Mouse (Mus musculus) limb, embryonic 13.5 days (tissue): ENCODE data around the gene Ankle2. TPM values are rescaled to one million over a fixed set of nuclear protein-coding genes. Genes with fewer than 3 reads are reported as not detected.
A peak's percentile ranks its signal among the peaks of the same experiment; 100 is the strongest.

ENCODE experiments used
- ATAC-seq: fragments of 200-750 bp; cut with Nextera tagmentation; 2 replicates; pipeline ENCODE4 v1.8.0; 2017; ENCODE audit warnings: low read depth, moderate number of reproducible peaks, moderate TSS enrichment; ENCODE audit not compliant: low FRiP score
- H3K27ac ChIP-seq: fragments of 300-500 bp; sonication (generic); 2 replicates; pipeline ENCODE4 v1.5.1; 2015; ENCODE audit warnings: inconsistent platforms, mild to moderate bottlenecking, moderate library complexity
- H3K27me3 ChIP-seq: fragments of 300-500 bp; sonication (generic); 2 replicates; pipeline ENCODE4 v1.6.1; 2015; ENCODE audit warnings: mild to moderate bottlenecking, inconsistent platforms
- H3K36me3 ChIP-seq: fragments of 300-500 bp; sonication (generic); 2 replicates; pipeline ENCODE4 v1.6.1; 2015; ENCODE audit warnings: inconsistent platforms, mild to moderate bottlenecking, moderate library complexity
- H3K4me1 ChIP-seq: fragments of 300-500 bp; sonication (generic); 2 replicates; pipeline ENCODE4 v1.6.1; 2015; ENCODE audit warnings: inconsistent platforms
- H3K4me2 ChIP-seq: fragments of 300-500 bp; sonication (generic); replicated peaks from 2 replicates; pipeline ENCODE4 v1.6.1; 2015; ENCODE audit warnings: inconsistent platforms, mild to moderate bottlenecking, moderate library complexity
- H3K4me3 ChIP-seq: fragments of 300-500 bp; sonication (generic); 2 replicates; pipeline ENCODE4 v1.5.1; 2015; ENCODE audit warnings: moderate library complexity, mild to moderate bottlenecking, inconsistent platforms
- H3K9ac ChIP-seq: fragments of 300-500 bp; sonication (generic); 2 replicates; pipeline ENCODE4 v1.6.1; 2015; ENCODE audit warnings: mild to moderate bottlenecking, inconsistent platforms
- H3K9me3 ChIP-seq: fragments of 300-500 bp; sonication (generic); 2 replicates; pipeline ENCODE4 v1.6.1; 2016; ENCODE audit warnings: inconsistent platforms
- WGBS: fragments of 180-500 bp; shearing (Covaris S2); methylation state at CpG from one replicate; pipeline ENCODE4 v1.1.7; 2015; 5-methylcytosine and 5-hydroxymethylcytosine counted together
- polyA plus RNA-seq: library from polyadenylated mRNA; unstranded; fragments of >200 nt; fragmentation: Nextera tagmentation; extraction: Ambion mirVana; gene quantifications from 2 replicates; pipeline ENCODE4 v1.2.1, GENCODE M21; 2015

The Ankle2 gene
- polyA plus RNA-seq, 1 experiment from 2014 or later: 34.1 TPM

- Histone ChIP-seq H3K4me3 (peak overlapping the region; percentile 79; the same call in 1 of the 2 replicates), H3K4me1 (peaks cover 23% of the 10 kb centered on the region), H3K9ac (no peak overlapping the region), H3K4me2 (peak overlapping the region; percentile 80), H3K9me3 (no peaks in the 10 kb centered on the region), H3K36me3 (peaks cover 31% of the 10 kb centered on the region), H3K27me3 (no peaks in the 10 kb centered on the region), H3K27ac (no peak overlapping the region)
- no peak for ATAC-seq
- WGBS: 91% methylated on average over 6 of the region's 6 CpGs
These were observed 1.5 kb downstream of the Ankle2 start for GRCm38 (mm10) chr5:110232346-110232745.

- Histone ChIP-seq H3K9me3 (no peaks in the 10 kb centered on the region), H3K4me2 (no peak overlapping the region), H3K36me3 (peaks cover 93% of the 10 kb centered on the region), H3K9ac (no peak overlapping the region), H3K4me1 (no peaks in the 10 kb centered on the region), H3K27ac (no peak overlapping the region), H3K27me3 (no peaks in the 10 kb centered on the region), H3K4me3 (no peak overlapping the region)
- ATAC-seq: no peak
- WGBS: 75% methylated on average over 2 of the region's 2 CpGs
These were observed 13.3 kb downstream of the Ankle2 start for GRCm38 (mm10) chr5:110244091-110244490.

- no peak overlapping the region for H3K9ac ChIP-seq
- peaks cover 39% of the 10 kb centered on the region for H3K36me3 ChIP-seq
- no peak for ATAC-seq
- no peak overlapping the region for H3K27ac ChIP-seq
- H3K4me1 ChIP-seq: peaks cover 8% of the 10 kb centered on the region
- H3K4me3 ChIP-seq: no peak overlapping the region
- no peak overlapping the region for H3K4me2 ChIP-seq
- 89% methylated on average over 4 of the region's 4 CpGs for WGBS
- H3K27me3 ChIP-seq: no peaks in the 10 kb centered on the region
- no peaks in the 10 kb centered on the region for H3K9me3 ChIP-seq
These were observed 36.1 kb downstream of the Ankle2 start for GRCm38 (mm10) chr5:110266941-110267340.

GRCm38 (mm10) chr5:110269141-110270101 lies 38.6 kb downstream of the Ankle2 start, which contains the start of gene Pgam5:
Gene Pgam5 (minus strand): TSS chr5:110269913.
- Histone ChIP-seq H3K4me1 (peaks cover 8% of the 10 kb centered on the region), H3K27me3 (no peaks in the 10 kb centered on the region), H3K4me3 (peak within 1 kb of the TSS; percentile 95), H3K36me3 (peaks cover 30% of the 10 kb centered on the region), H3K4me2 (peak within 1 kb of the TSS; percentile 97), H3K9me3 (no peaks in the 10 kb centered on the region), H3K27ac (peak within 1 kb of the TSS; percentile 70), H3K9ac (peak within 1 kb of the TSS; percentile 98)
- WGBS: under 1% methylated on average over 60 of the region's 66 CpGs
- ATAC-seq: peak; percentile 89

GRCm38 (mm10) chr5:110270242-110270641 lies 39.4 kb downstream of the Ankle2 start:
- no peaks in the 10 kb centered on the region for H3K9me3 ChIP-seq
- H3K4me1 ChIP-seq: peaks cover 8% of the 10 kb centered on the region
- no peak overlapping the region for H3K4me2 ChIP-seq
- ATAC-seq: no peak
- peaks cover 22% of the 10 kb centered on the region for H3K36me3 ChIP-seq
- no peak overlapping the region for H3K9ac ChIP-seq
- H3K27ac ChIP-seq: no peak overlapping the region
- WGBS: 89% methylated on average over 6 of the region's 6 CpGs
- no peaks in the 10 kb centered on the region for H3K27me3 ChIP-seq
- no peak overlapping the region for H3K4me3 ChIP-seq

- Histone ChIP-seq H3K9ac (no peak overlapping the region), H3K4me1 (no peaks in the 10 kb centered on the region), H3K9me3 (no peaks in the 10 kb centered on the region), H3K27ac (no peak overlapping the region), H3K4me3 (no peak overlapping the region), H3K27me3 (no peaks in the 10 kb centered on the region), H3K36me3 (no peaks in the 10 kb centered on the region), H3K4me2 (no peak overlapping the region)
- whole genome bisulfite sequencing: 81% methylated on average over 4 of the region's 4 CpGs
- no peak for ATAC-seq
These were observed 43.3 kb downstream of the Ankle2 start for GRCm38 (mm10) chr5:110274147-110274546.

- Histone ChIP-seq H3K4me3 (no peak overlapping the region), H3K9me3 (no peaks in the 10 kb centered on the region), H3K4me1 (no peaks in the 10 kb centered on the region), H3K27me3 (no peaks in the 10 kb centered on the region), H3K9ac (no peak overlapping the region), H3K36me3 (no peaks in the 10 kb centered on the region), H3K4me2 (no peak overlapping the region), H3K27ac (no peak overlapping the region)
- ATAC-seq: no peak
- 69% methylated on average over 2 of the region's 2 CpGs for WGBS
These were observed 44.0 kb downstream of the Ankle2 start for GRCm38 (mm10) chr5:110274846-110275245.

GRCm38 (mm10) chr5:110276391-110276790 lies 45.6 kb downstream of the Ankle2 start:
- H3K4me3 ChIP-seq: no peak overlapping the region
- no peaks in the 10 kb centered on the region for H3K36me3 ChIP-seq
- no peak overlapping the region for H3K27ac ChIP-seq
- H3K27me3 ChIP-seq: no peaks in the 10 kb centered on the region
- 78% methylated on average over 2 of the region's 2 CpGs for WGBS
- H3K9me3 ChIP-seq: no peaks in the 10 kb centered on the region
- no peak overlapping the region for H3K4me2 ChIP-seq
- no peaks in the 10 kb centered on the region for H3K4me1 ChIP-seq
- no peak for ATAC-seq
- H3K9ac ChIP-seq: no peak overlapping the region

GRCm38 (mm10) chr5:110276910-110277309 lies 46.1 kb downstream of the Ankle2 start:
- Histone ChIP-seq H3K4me1 (no peaks in the 10 kb centered on the region), H3K4me2 (no peak overlapping the region), H3K36me3 (no peaks in the 10 kb centered on the region), H3K27me3 (no peaks in the 10 kb centered on the region), H3K9ac (no peak overlapping the region), H3K9me3 (no peaks in the 10 kb centered on the region), H3K4me3 (no peak overlapping the region), H3K27ac (no peak overlapping the region)
- ATAC-seq: no peak
- 79% methylated on average over 1 of the region's 1 CpGs for WGBS

GRCm38 (mm10) chr5:110281984-110282383 lies 51.2 kb downstream of the Ankle2 start:
- H3K4me3 ChIP-seq: no peak overlapping the region
- no peaks in the 10 kb centered on the region for H3K9me3 ChIP-seq
- no peak overlapping the region for H3K27ac ChIP-seq
- H3K4me1 ChIP-seq: peaks cover 11% of the 10 kb centered on the region; the same call in 1 of the 2 replicates
- WGBS: 75% methylated on average over 2 of the region's 2 CpGs
- no peak overlapping the region for H3K9ac ChIP-seq
- H3K36me3 ChIP-seq: no peaks in the 10 kb centered on the region
- no peak for ATAC-seq
- no peak overlapping the region for H3K4me2 ChIP-seq
- H3K27me3 ChIP-seq: peaks cover 24% of the 10 kb centered on the region

GRCm38 (mm10) chr5:110284536-110284935 lies 53.7 kb downstream of the Ankle2 start:
- H3K4me2 ChIP-seq: peak overlapping the region; percentile 93
- no peaks in the 10 kb centered on the region for H3K9me3 ChIP-seq
- ATAC-seq: no peak
- 20% methylated on average over 4 of the region's 4 CpGs for WGBS
- H3K4me3 ChIP-seq: no peak overlapping the region
- peaks cover 5% of the 10 kb centered on the region for H3K36me3 ChIP-seq
- no peak overlapping the region for H3K9ac ChIP-seq
- peaks cover 24% of the 10 kb centered on the region for H3K27me3 ChIP-seq
- no peak overlapping the region for H3K27ac ChIP-seq
- H3K4me1 ChIP-seq: peaks cover 18% of the 10 kb centered on the region

- no peak overlapping the region for H3K27ac ChIP-seq
- 7% methylated on average over 15 of the region's 15 CpGs for WGBS
- peak overlapping the region; percentile 93 for H3K4me2 ChIP-seq
- H3K4me3 ChIP-seq: peak overlapping the region; percentile 83
- peaks cover 12% of the 10 kb centered on the region for H3K36me3 ChIP-seq
- peaks cover 18% of the 10 kb centered on the region for H3K4me1 ChIP-seq
- no peak for ATAC-seq
- H3K9ac ChIP-seq: no peak overlapping the region
- H3K27me3 ChIP-seq: peaks cover 24% of the 10 kb centered on the region
- no peaks in the 10 kb centered on the region for H3K9me3 ChIP-seq
These were observed 54.4 kb downstream of the Ankle2 start for GRCm38 (mm10) chr5:110285156-110285555.
